Mouse (Mus musculus): Measurements from ENCODE around the gene Ranbp10. TPM values are rescaled to one million over a fixed set of nuclear protein-coding genes. Genes with fewer than 3 reads are reported as not detected.
A peak's percentile ranks its signal among the peaks of the same experiment; 100 is the strongest.
"Not testable (repeated sequence)": the region's sequence is repeated elsewhere in the genome, so short reads cannot be mapped to it uniquely, and the experiment has no call there.

Ranbp10 gene
- total RNA-seq, 2 experiments from 2014 or later, result 23.0 to 24.3 TPM

DNA sequence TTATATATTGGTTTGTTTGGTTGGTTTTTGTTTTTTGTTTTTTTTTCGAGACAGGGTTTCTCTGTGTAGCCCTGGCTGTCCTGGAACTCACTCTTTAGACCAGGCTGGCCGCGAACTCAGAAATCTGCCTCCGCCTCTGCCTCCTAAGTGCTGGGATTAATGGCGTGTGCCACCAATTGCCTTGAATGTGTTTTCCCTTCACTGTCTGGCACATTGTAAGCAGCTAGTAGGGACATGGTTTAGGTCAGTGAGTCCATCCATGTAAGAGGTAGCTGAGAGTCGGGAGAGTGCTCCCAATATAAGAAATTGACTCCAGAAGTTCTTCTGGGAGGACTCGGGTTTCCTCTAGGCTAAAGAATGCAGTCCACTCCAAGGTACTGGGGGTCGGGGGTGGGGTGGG is 27.2 kb upstream of the Ranbp10 start:
- no peak for DNase-seq
- peak overlapping the region; percentile 98 for H3K27ac ChIP-seq
- intact Hi-C loops (cut with DNase I), result loop anchor here (5.0 kb wide), 2 partner anchors 48 to 78 kb away; partner anchors contain the start of genes Ctrl and Pskh1
- no peak for TF ChIP-seq CTCF (IDR thresholded peaks at IDR 0.05)
- H3K4me3 ChIP-seq, result peak overlapping the region; percentile 83

DNA sequence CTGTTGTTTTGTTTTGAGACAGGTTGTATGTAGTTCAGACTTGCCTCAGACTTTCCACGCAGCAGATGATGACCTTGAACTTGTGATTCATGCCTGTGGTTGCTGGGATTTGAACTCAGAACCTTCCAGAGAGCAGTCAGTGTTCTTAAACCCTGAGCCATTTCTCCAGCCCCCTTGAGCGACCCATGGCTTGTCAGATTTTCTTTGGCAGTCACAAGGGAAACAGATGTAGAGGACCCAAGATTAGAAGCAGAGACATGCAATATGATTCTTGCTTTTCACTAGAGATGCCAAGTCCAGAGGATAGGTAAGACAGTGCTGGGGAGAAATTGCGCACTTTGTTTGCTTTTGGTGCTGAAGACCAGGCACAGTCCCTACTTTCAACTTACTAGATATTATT is 26.0 kb upstream of the Ranbp10 start, which contains the start of gene Cenpt:
Gene Cenpt (minus strand): TSS at position 101 of the 400 bp plus-strand sequence.
- intact Hi-C loops (cut with DNase I), result loop anchor here (5.0 kb wide), 2 partner anchors 49 to 79 kb away; partner anchors contain the start of genes Ctrl and Pskh1
- TF ChIP-seq CTCF (IDR thresholded peaks at IDR 0.05), result no peak
- DNase-seq, result no peak
- Histone ChIP-seq H3K27ac (peak within 1 kb of the TSS; percentile 79), H3K4me3 (peak within 1 kb of the TSS; percentile 97)

DNA sequence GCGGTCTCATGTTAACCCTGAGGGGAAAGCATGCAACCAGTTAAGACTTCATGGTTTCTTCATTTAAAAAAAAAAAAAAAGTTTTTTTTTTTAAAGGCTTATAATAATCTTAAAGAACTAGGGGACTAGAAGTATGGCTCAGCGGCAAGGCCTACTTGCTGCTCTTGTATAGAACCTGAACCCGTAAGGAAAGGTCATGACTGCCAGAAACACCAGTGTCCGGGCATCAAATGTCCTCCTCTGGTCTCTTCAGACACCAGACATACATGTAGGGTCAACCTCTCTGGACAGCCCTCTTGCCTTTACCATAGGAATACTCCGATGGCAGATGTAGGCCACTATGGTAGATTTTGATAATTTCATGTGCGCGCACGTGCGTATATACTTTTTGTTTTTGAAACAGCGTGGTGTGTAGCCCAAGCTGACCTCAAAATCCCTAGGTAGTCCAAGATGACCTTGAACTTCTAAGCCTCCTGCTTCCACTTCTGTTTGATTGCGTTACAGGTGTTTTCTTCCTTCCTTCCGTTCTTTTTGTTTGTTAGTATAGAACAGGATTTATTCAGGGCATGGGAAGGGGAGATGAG is 25.1 kb upstream of the Ranbp10 start:
- intact Hi-C loops (cut with DNase I), result loop anchor here (5.0 kb wide), 2 partner anchors 50 to 80 kb away; partner anchors contain the start of genes Ctrl and Pskh1
- Histone ChIP-seq H3K27ac (peak overlapping the region; percentile 79), H3K4me3 (peak overlapping the region; percentile 97)
- DNase-seq, result no peak
- no peak for TF ChIP-seq CTCF (IDR thresholded peaks at IDR 0.05)

DNA sequence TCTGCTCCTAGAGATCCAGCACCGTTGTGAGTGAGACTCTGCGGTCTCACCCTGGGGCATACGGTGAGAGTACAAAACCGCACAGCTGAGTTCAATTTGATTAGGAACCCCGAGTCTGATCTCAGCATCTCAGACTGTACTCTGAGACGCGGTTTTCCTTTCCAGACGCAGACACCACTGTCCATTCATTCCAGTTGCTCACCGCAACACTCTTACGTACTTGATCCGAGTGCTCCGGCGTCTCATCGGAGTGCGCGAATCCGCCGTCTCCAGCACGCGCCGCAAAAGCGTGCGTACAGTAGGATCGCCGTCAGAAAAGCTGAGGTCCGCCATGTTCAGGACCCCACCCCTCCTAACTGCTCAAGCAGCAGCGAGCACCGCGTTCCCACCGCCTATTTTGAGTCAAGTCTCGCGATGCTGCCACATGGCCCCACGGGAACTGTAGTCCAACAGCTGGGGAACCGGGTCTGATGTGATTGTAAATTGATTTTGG is 24.5 kb upstream of the Ranbp10 start:
- intact Hi-C loops (cut with DNase I), result loop anchor here (5.0 kb wide), 2 partner anchors 51 to 81 kb away; partner anchors contain the start of genes Ctrl and Pskh1
- no peak for TF ChIP-seq CTCF (IDR thresholded peaks at IDR 0.05)

GRCm38 (mm10) chr8:105850611-105851010 is 23.5 kb upstream of the Ranbp10 start:
- no peak for DNase-seq
- no peak for TF ChIP-seq CTCF (IDR thresholded peaks at IDR 0.05)
- Histone ChIP-seq H3K27ac (no peak overlapping the region), H3K4me3 (no peak overlapping the region)
- intact Hi-C loops (cut with DNase I), result loop anchor here (5.0 kb wide), 2 partner anchors 52 to 82 kb away; partner anchors contain the start of genes Ctrl and Pskh1

More for the DNA sequence above, 24.5 kb upstream of the Ranbp10 start:
- Histone ChIP-seq H3K4me3 (peak overlapping the region; percentile 97), H3K27ac (peak overlapping the region; percentile 79)
- peak; percentile 91 for DNase-seq

GRCm38 (mm10) chr8:105850014-105850413 is 22.9 kb upstream of the Ranbp10 start:
- no peak for TF ChIP-seq CTCF (IDR thresholded peaks at IDR 0.05)
- Histone ChIP-seq H3K27ac (no peak overlapping the region), H3K4me3 (no peak overlapping the region)
- DNase-seq, result no peak
- intact Hi-C loops (cut with DNase I), result loop anchor here (5.0 kb wide), 2 partner anchors 52 to 82 kb away; partner anchors contain the start of genes Ctrl and Pskh1

DNA sequence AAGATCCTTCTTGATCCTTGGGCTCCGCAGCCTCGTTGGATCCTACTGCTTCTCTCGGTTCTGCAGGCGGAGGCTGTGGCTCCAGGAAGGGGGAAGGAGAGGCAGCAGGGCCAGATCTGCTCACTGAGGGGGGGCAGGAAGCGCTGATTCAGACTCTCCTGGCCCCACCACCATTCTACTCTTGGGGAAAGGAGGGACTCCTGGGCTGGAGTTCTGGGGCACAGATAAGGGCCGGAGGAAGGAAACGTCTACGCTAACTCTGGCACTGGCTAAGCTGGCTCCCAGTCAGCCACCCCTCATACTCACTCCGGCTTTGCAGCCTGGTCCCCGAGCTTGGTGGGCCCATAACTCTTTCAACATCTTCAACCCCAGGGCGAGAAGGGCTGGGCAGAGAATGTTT is 19.5 kb upstream of the Ranbp10 start:
- intact Hi-C loops (cut with DNase I), result no loop called here
- no peak for TF ChIP-seq CTCF (IDR thresholded peaks at IDR 0.05)
- DNase-seq, result no peak
- Histone ChIP-seq H3K4me3 (no peak overlapping the region), H3K27ac (no peak overlapping the region)

- intact Hi-C loops (cut with DNase I), result loop anchor here (5.0 kb wide), 1 partner anchor 183 kb away; no protein-coding TSS in a partner anchor
- no peak overlapping the region for H3K4me3 ChIP-seq
These were observed 12.1 kb upstream of the Ranbp10 start for GRCm38 (mm10) chr8:105839209-105839608.

GRCm38 (mm10) chr8:105836991-105837390 is 9.8 kb upstream of the Ranbp10 start:
- no peak for TF ChIP-seq CTCF (IDR thresholded peaks at IDR 0.05)
- intact Hi-C loops (cut with DNase I), result loop anchor here (5.0 kb wide), 1 partner anchor 185 kb away; no protein-coding TSS in a partner anchor
- no peak for DNase-seq

More at GRCm38 (mm10) chr8:105839209-105839608, 12.1 kb upstream of the Ranbp10 start:
- TF ChIP-seq CTCF (IDR thresholded peaks at IDR 0.05), result no peak
- H3K27ac ChIP-seq, result no peak overlapping the region
- no peak for DNase-seq

DNA sequence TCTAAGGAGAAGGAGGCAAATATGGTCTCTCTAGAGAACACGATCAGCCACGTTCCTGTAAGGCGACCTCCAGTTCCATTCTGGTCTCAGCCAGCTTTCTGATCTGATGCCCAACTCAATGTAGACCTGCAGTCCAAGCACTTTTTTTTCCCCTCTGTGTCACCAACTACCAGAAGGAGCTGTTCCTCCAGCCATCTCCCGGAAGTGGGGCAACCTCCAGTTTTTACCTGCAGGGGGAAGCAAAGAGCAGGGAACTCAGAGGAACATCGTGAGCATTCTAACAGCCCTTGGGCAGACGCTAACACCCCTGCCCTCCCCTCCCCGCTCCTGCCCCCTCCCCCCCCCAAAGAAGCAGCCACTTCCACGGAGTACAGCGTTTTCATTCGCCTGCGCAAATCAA is 8.2 kb upstream of the Ranbp10 start:
- Histone ChIP-seq H3K27ac (peak overlapping the region; percentile 50), H3K4me3 (no peak overlapping the region)
- TF ChIP-seq CTCF (IDR thresholded peaks at IDR 0.05), result peak; percentile 82
- intact Hi-C loops (cut with DNase I), result loop anchor here (1.0 to 5.0 kb wide), 2 partner anchors 95 to 187 kb away; no protein-coding TSS in a partner anchor
- peak; percentile 84 for DNase-seq

More at GRCm38 (mm10) chr8:105836991-105837390, 9.8 kb upstream of the Ranbp10 start:
- Histone ChIP-seq H3K4me3 (no peak overlapping the region), H3K27ac (no peak overlapping the region)

DNA sequence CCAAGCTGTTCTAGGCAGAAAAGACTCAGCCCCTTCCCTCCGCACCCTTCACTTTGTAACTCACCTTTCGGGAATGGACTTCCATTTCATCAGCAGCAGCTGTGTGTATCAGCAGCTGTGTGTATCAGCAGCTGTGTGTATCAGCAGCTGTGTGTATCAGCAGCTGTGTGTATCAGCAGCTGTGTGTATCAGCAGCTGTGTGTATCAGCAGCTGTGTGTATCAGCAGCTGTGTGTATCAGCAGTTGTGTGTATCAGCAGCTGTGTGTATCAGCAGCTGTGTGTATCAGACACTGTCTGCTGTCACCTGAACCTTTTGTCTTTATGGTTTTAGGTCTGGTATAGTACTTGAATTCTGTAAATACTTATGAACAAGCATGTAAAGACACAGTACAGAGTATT is 6.6 kb upstream of the Ranbp10 start:
- DNase-seq; H3K4me3 ChIP-seq; intact Hi-C loops (cut with DNase I); H3K27ac ChIP-seq: not testable (repeated sequence)

- no peak for DNase-seq
- TF ChIP-seq CTCF (IDR thresholded peaks at IDR 0.05), result no peak
- Histone ChIP-seq H3K4me3 (peak overlapping the region; percentile 85), H3K27ac (peak overlapping the region; percentile 96)
- intact Hi-C loops (cut with DNase I), result no loop called here
These were observed 771 bp downstream of the Ranbp10 start for GRCm38 (mm10) chr8:105826379-105826778.

DNA sequence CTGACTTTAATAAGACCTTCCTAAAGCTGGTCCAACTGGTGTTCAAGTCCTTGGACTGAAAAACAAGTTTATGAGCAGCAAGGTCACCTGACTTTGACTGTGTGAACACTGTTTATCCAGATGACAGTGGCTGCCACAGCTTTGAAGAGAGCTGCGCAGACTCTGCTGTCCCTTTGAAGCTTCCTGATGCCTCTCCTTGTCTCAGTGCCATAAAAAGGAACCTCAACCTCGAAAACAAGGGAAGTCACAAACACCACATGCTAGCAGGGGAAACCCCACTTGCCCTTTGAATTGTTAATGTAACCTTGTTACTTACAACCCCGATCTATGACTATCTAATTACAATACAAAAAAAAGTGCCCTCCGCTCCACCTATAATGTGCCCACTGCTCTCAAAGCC is 1.6 kb downstream of the Ranbp10 start:
- intact Hi-C loops (cut with DNase I), result no loop called here
- peak overlapping the region; percentile 96 for H3K27ac ChIP-seq
- no peak for DNase-seq
- H3K4me3 ChIP-seq, result peak overlapping the region; percentile 85
- TF ChIP-seq CTCF (IDR thresholded peaks at IDR 0.05), result no peak

Measured in gastrocnemius, adult 2 months (tissue).